Mouse (Mus musculus): ENCODE results near the gene Abca17.

- TF ChIP-seq EP300 (IDR thresholded peaks at IDR 0.05; ENCODE audit: low read depth) (peak; percentile 81), CTCF (IDR thresholded peaks at IDR 0.05; ENCODE audit: low read depth) (no peak)
Observed at GRCm38 (mm10) chr17:24353960-24354359, 3.1 kb upstream of the Abca17 start.

All from liver, postnatal 0 days (tissue).